Mouse (Mus musculus) ZHBTc4 (cell line): ENCODE measurements at regions not wholly inside any gene's neighbourhood (a gene's known extent, or its start where the extent isn't known, plus 50 kb on each side); places are given as distances from the start of the nearest gene placed in this dataset.
A peak's percentile ranks its signal among the peaks of the same experiment; 100 is the strongest.
"Not testable (repeated sequence)": the region's sequence is repeated elsewhere in the genome, so short reads cannot be mapped to it uniquely, and the experiment has no call there.

Experiments used
- DNase-seq: peaks from one replicate; pipeline ENCODE4 v3.0.0-alpha.2; 2011; ENCODE audit warnings: low read depth, low spot score

DNA sequence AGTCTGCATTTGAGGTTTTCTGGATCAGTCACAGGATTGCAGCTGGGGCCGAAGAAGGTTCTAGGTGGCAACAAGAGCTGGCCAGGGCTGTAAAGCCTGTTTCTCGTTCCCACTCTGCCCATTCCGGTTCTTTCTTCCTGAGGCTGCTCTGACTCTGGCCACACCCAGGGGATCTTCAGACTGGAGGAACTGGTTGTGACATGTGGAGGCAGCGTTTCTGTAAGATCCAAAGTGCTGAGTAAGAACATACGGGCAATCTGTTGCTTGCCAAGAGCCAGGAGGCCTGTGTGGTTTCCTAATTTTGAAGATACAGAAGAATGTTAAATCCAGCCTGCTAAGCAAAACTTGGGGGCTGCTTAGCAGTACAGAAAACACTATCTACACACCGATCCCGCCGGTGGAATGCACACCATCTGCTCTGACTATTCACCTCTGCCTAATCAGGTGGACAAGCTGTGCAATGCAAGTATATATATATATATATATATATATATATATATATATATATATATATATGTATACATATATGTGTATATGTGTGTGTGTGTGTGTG is 99.3 kb upstream of the Bmp2k start:
- peak; percentile 18 for DNase-seq

DNA sequence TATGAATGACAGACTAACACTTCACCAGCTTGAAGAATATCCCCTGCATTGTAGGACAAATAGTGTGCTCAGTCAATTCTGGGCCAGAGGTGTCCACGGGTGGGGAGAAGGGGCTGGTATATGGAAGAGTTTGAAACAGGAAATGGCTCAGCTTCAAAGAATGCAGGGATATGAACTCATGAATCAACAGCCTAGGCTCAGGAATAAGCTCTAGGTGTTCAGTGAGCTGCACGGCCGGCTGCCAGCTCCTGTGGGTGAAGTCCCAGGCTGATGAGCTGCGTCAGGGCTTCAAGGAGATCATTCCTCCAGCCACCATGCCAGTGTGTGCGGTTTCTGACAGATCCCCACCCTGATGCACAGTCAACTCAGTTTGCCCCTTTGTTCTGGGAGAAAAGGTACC is 98.8 kb upstream of the Bmp2k start:
- no peak for DNase-seq

DNA sequence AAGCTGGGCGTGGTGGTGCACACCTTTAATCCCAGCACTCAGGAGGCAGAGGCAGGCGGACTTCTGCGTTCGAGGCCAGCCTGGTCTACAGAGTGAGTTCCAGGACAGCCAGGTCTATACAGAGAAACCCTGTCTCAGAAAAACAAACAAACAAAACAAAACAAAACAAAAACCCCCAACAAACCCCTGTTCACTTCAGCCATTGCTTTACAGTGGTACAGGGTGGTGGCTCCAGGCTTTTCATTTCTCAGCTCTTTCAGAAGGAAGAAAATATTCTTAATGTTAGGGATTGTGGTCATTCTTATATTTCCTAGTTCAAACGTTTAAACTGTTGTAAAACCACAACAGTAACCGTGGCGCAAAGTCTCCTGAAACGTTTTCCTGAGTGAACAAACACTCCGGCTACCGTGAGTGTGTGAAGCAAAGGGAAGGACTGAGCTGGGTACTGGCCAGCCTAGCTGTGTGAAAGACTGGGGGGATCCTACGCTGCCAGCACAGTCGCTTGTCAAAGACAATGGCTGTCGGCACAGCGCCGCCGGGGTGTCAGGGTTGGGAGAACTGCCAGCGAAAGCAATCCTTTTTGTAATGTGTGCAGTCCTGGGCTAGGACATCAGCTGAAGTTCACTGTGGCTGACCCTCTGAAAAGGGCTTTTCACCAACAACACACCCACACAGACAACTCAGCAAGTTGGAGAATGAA is 91.8 kb upstream of the Bmp2k start:
- DNase-seq: no peak

DNA sequence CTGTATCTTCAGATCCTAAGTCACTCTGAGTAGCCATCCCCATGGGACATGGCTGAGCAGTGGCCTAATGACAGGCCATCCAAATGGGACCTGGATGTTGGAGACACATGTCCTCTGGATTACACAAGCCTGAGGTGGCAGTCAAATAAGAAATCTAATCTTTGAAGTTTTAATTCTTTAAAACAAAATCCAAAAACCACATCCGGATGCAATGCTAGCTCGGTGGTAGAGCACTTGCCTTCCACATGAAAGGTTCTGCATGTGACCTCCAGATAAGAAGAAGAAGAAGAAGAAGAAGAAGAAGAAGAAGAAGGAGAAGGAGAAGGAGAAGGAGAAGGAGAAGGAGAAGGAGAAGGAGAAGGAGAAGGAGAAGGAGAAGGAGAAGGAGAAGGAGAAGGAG is 89.1 kb upstream of the Bmp2k start:
- not testable (repeated sequence) for DNase-seq

DNA sequence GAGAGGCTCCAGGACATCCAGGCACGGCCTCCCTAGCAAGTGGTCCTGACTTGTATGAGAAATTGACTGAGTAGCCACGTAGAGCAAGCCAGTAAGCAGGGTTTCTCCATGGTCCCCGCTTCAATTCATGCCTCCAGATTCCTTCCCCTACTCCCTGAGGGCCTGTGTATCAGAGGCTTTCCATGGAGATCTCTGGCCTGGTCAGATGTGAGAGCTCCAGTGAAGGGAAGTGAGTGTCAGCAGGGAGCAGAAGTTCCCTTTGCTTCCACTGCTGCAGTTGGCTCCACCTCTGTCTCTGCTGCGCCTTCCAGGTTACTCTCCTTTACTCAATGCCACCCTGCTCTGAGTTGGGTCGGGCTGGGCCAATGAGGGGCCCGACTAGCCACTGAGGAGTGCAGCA is 88.3 kb upstream of the Bmp2k start:
- DNase-seq: no peak

DNA sequence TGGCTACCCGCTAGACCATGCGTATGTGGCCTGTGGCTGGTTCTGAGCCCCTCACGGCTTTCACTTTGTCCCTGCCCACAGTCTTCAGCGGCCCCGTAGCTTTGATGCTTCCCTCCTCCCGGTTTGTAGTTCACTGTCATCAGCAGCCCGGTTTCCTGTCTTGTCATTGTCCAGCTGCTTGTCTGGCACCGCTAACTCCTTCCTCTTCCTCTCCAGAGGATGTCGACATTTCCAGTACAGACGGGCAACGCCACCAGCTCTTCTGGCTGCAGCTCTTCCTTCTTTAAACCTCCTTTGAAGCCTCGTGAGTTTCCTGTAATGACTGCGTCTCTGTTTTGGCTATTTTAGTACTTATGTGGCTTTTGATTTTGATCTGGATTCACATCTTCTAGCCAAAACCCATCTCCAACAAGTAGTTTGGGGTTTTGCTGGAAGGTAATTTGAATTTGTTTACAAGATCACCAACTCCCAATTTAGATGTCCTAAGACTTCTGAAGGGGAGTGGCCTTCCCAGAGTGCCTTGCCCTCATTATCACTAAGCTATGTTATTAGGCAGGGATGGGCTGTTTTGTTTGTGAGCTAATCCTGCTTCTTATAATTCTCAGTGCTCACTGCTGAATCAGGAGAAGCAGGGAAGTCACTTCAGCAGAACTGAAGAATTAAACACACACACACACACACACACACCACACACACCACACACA is 85.8 kb upstream of the Bmp2k start:
- no peak for DNase-seq

DNA sequence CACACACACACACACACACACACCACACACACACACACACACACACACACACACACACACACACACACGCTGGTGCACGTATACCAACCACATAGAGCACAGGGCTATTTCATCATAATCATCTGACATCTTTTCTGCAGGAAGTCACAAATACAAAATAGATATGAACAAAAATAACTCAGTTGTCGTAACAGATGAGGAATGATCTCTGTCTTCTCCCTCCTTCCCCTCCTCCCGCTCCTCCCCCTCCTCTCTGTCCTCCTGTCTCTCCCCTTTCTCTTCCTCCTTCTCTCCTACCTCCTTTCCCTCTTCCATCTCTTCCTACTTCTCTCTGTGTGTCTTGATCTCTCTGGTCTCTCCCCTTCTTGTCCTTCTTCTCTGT is 85.2 kb upstream of the Bmp2k start:
- DNase-seq: no peak

DNA sequence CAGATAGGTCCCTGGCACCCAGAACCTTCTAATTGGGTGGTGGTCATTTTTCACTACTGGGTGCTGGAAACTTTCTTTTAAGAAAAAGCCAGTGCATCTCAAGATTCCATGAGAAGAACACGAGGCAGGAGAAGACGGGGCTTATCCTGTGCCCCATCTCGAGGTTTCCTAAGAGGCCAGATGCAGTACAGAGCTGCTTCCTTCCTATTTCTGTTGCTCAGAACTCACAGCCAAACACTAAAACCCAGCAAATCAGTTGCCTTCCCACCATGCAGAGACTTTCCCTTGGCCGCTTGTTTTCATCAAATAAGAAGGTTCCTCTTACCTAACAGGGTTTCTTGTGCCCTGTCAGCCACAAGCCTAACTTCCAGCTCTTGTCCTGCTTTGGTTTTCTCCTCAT is 84.7 kb upstream of the Bmp2k start:
- no peak for DNase-seq

DNA sequence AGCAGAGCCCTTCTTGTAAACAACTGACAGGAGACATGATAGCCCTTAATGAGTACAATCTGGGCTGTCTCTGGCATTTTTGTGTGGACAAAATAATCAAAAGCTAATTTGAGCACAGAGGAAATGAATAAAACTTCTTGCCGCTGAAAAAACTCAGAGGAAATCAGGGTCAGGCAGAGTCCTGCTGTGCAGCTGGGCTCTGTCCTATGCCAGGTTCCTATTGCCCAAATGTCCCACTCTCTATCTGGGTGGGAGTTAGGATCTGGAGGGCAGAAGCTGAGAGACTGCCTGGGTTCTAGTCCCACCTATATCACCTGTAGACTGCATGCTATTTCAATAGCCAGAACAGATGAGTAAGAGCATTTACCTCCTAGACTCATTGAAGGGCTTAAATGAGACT is 83.8 kb upstream of the Bmp2k start:
- no peak for DNase-seq

DNA sequence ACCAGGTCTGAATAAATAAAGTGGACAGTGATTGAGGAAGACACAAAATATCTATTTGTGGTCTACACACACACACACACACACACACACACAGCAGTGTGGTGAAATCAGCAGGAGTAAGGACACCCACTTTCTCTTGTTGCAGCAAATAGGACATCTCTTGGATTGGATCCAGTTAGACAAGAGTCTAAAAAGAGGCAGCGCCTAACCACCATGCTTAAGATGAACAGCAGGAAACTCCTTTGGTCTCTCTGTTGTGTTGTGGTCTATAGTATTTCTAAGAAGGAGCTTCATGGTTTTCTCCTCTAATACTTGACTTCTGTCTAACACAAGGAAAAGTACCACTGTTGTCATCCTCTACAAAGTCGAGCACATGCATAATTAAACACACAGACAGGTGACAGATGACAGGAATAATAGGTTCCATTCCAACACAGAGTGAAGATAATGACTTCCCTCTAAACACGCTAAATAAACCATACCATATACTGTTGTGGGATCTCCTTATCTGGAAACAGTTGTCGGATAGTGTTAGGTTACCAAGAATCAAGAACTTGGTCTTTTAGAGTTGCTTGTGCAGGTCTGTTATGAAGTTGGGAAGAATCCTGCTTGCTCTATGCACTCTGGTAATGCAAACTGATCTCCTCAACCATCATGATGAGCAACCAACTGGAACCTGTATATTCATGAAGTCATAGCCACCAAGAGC is 82.6 kb upstream of the Bmp2k start:
- no peak for DNase-seq

DNA sequence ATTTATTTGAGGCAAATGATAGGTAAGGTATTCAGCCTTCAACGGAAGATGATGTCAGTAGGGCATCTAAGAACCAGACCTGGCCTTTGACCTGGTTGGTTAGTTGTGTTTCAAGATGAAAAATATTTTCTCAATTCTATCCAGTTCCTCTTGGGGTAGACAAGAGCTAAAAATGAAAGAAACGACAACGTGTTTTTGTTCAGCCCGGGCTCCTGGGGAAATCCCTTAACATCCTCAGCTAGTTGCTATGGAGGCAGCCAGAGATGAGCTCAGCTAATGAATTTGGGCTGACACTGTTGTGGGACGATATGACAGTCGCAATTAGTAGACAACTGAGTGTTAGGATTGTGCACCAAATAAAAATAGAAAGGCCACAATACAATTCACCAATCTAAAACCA is 80.6 kb upstream of the Bmp2k start:
- DNase-seq: no peak

DNA sequence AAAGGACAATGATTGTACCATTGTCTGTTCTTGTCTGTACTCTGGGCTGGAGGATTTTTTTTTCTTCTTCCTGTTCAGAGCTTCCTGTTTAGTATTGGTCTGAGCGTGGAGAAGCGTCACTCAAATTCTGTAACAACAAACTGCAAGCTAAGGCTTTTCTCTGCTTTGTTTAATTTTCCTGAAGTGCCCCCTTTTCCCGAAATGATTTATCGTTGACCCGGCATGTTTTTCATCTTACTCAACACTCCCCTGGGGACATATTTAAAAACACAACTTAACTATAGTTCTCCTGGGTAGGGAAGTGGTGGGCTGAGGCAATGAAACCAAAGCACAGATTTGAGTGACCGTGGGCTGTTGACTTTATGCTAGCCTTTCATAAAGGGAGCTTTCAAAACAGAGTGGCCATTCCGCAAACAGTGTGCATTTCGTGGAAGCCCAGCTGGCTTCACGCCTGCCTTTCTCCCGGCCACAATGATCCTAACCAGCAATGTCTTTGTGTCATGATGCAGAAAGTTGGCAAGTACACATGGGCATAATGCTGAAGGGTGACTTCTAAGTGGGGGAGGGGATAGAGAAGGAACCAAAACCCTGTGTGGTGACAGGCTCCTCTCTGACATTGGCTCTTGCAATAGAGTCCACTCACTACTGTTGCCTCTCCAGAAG is 79.8 kb upstream of the Bmp2k start:
- DNase-seq: no peak

DNA sequence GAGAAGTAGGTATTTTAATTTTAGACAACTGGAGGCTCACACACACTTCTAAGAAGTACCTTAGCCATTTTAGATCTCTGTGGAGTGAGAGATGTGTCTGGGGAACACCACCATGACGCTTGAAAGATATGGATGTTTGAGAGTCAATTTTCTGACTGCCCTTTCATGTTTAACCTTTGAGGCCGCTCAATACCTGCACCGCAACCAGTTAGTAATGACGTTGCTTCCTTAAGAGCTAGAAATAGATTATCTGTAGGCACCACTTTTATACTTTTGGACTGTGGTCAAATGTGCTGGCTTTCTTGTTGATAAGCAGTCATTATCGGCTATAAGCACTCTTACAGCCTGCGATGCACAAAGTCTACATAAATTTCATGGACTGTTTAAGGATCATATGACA is 78.3 kb upstream of the Bmp2k start:
- DNase-seq: no peak

DNA sequence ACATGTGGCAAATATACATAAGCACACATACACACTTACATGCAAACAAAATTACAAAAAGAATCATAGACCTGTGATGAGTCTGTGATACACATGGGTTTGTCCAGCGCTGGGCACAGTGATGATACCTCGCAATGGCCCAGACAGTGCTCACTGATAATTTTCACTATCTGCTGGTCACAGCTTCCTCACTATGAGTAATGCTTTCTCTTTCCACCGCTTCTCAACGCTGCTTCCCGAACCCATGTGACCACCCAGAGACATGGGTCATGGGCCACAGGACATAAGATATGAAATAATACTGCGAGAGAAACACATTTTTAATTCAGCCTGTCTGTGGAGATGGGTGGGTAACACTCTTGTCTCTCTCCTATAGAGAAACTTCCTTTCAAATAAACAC is 76.5 kb upstream of the Bmp2k start:
- DNase-seq: no peak

DNA sequence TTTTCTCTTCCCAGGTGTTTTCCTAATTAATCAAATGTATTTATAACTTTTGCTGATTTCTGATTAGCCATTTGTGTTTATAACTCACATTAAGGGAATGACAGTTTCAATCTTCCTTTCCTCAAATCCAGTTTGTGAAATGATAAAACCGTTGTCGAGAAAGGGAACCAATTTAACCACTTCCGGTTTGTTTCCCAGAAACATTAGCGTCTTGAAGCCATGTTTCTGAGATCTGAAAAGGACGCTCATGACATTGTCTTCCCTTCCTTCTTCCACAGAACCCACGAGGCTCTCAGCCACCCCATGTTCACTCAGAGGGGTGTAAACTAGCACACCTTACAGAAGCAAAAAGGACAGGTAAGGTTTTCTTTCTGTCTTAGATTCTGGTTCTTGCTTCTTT is 76.0 kb upstream of the Bmp2k start:
- DNase-seq: no peak

DNA sequence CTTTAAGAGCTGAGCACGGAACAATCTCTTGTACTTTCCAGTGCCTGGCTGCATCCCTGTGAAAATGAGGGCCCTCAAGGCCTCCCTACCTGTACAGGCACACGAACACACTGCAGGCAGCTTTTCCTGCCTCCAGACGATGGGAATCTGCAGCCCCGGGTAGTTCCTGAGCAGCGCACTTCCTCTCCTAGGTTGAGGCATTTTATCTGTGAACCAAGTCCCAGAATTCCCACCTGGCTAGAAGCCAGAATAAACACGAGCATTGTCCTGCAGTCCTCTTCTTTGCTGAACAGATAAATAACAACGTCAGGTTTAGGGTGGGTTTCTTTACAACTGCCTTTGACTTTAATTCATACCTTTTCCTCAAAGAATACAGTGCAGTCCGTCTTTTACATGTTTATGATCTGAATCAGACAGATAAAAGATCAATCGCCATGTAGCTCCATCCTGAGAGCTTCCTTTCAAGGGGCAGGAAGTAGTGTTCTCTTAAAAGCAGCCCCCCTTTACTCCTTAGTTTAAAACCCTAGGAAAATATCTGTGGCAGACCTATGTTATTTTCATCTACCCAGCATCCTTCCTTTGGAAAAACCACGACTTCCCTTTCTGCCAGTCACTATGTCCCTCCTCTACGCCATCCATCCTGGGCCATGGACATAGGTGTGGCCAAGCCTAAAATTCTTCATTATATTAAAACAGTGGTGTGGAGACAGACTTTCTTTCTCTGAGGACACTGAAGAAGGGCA is 75.3 kb upstream of the Bmp2k start:
- no peak for DNase-seq

DNA sequence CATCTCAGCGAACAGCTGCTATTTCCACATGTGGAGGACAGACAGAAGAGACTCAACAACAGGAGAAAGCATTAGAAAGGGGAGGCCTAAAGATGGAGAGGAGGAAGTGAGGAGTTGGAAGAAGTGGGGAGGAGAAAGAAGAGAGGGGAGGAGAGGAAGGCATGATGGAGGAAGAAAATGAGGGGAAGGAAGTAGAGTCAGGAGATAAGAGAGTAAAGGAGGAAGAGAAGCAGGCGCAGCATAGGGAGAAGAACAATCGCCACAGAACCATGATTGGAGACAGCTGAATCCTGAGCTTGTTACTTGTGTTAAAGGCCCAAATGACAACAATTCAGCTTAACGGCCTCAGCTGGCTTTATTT is 74.8 kb upstream of the Bmp2k start:
- DNase-seq: no peak

DNA sequence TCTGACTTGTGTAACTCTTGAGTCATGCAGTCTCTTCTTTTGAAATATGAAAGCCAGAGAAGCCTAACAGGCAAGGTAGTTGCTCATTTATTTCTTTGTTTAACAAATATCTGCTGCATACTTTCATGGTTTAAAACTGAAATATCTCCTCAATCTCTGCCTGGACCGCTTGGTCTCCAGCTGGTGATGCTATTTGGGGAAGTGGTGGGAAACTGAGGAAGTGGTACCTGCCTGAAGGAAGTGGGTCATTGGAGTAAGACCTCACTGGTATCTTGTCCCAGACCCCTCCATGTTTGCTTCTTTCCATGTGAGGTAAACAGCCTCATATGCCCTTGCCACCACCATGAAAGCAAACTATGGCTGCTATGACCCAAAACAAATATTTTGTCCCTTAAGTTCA is 74.0 kb upstream of the Bmp2k start:
- DNase-seq: no peak

DNA sequence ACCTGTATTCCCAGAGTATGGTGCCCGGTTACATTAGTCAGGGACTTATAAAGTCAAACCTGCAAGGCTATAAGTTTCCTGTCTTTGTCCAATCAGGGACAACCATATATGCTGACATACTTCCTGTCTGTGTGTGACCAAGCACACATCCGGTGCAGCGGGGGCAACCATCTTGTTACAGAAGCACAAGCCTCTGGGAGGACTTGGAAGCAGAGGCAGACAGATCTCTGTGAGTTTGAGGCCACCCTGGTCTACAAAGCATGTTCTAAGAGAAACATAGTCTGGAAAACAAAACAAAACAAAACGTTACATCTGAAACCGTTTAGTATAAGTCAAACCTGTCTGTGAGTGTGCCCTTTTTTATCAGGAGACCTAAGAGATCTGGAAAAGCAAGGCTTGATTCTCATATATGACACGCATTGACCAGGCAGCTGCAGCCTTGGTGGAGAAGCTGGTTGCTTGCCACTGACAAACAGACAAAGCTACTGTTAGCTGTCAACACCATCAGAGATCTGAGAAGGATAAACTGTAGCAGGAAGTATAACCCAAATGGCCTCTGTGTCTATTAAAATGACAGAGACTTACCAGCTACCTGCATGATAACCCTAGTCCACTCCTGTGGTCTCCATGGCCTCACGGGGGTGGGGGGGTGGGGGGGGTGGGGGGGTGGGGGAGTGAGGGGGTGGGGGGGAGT is 72.6 kb upstream of the Bmp2k start:
- DNase-seq: no peak

DNA sequence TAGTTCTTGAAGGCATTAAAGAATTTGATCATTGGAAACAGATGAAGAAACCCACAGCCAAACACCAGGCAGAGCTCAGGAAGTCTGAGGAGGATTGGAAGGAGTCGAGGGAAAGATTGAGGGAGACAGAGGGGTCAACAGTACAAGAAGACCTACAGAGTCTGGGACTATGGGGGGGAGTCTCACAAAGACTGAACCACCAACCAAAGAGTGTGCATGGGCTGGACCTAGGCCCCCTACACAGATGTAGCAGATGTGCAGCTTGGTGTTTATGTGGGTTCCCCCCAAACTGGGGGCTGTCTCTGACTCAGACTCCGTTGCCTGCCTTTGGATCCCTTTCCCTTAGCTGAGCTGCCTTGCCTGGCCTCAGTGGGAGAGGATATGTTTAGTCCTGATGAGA is 71.5 kb upstream of the Bmp2k start:
- no peak for DNase-seq

DNA sequence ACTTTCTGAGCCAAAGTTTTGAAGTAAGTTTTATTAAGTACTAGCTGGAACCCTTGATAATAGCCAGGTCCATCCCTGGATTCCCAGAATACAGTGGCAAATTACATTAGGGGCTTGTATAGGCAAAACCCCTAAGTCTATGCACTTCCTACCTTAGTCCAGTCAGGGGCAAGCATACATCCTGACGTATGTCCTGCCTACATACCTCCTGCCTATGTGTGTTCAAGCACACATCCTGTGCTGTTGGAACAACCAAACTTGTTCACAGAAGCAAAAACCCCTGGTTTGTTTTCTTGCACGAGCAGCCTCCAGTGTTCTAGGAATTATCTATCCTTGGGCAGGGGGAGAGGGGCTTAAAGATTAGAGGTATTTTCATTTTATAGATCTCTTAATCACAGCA is 66.4 kb upstream of the Bmp2k start:
- no peak for DNase-seq
